Mouse (Mus musculus): ENCODE measurements around the gene Rnf216.
"Not testable (repeated sequence)": the region's sequence is repeated elsewhere in the genome, so short reads cannot be mapped to it uniquely, and the experiment has no call there.

Gene Rnf216

GRCm38 (mm10) chr5:143112281-143113246 is at the start of gene Rnf216:
Gene Rnf216, minus strand, starts transcription at chr5:143112994.
- DNase-seq, result peak; percentile 93

GRCm38 (mm10) chr5:143155534-143155933 is 42.7 kb upstream of the Rnf216 start:
- DNase-seq, result no peak

GRCm38 (mm10) chr5:143153756-143154155 is 41.0 kb upstream of the Rnf216 start:
- no peak for DNase-seq

GRCm38 (mm10) chr5:143150044-143150443 is 37.2 kb upstream of the Rnf216 start:
- no peak for DNase-seq

GRCm38 (mm10) chr5:143149536-143149935 is 36.7 kb upstream of the Rnf216 start:
- no peak for DNase-seq

- no peak for DNase-seq
Observed at GRCm38 (mm10) chr5:143148661-143149060, 35.9 kb upstream of the Rnf216 start.

- no peak for DNase-seq
Observed at GRCm38 (mm10) chr5:143147481-143147880, 34.7 kb upstream of the Rnf216 start, which contains the start of gene Olfr718-ps1. Gene Olfr718-ps1, minus strand, starts transcription at chr5:143147581.

- DNase-seq, result no peak
Observed at GRCm38 (mm10) chr5:143137580-143137979, 24.8 kb upstream of the Rnf216 start.

- no peak for DNase-seq
Observed at GRCm38 (mm10) chr5:143135042-143135441, 22.2 kb upstream of the Rnf216 start.

GRCm38 (mm10) chr5:143134216-143135010 is 21.6 kb upstream of the Rnf216 start:
- not testable (repeated sequence) for DNase-seq

GRCm38 (mm10) chr5:143132935-143133514 is 20.2 kb upstream of the Rnf216 start:
- no peak for DNase-seq

- no peak for DNase-seq
Observed at GRCm38 (mm10) chr5:143130342-143130741, 17.5 kb upstream of the Rnf216 start.

- no peak for DNase-seq
Observed at GRCm38 (mm10) chr5:143129101-143129500, 16.3 kb upstream of the Rnf216 start.

- peak; percentile 66 for DNase-seq
Observed at GRCm38 (mm10) chr5:143127837-143128236, 15.0 kb upstream of the Rnf216 start.

GRCm38 (mm10) chr5:143126908-143127307 is 14.1 kb upstream of the Rnf216 start:
- no peak for DNase-seq

GRCm38 (mm10) chr5:143126089-143126488 is 13.3 kb upstream of the Rnf216 start:
- no peak for DNase-seq

- no peak for DNase-seq
Observed at GRCm38 (mm10) chr5:143125601-143126000, 12.8 kb upstream of the Rnf216 start.

- no peak for DNase-seq
Observed at GRCm38 (mm10) chr5:143124805-143125378, 12.1 kb upstream of the Rnf216 start.

GRCm38 (mm10) chr5:143122673-143123072 is 9.9 kb upstream of the Rnf216 start:
- no peak for DNase-seq

GRCm38 (mm10) chr5:143122125-143122524 is 9.3 kb upstream of the Rnf216 start:
- no peak for DNase-seq

- DNase-seq, result no peak
Observed at GRCm38 (mm10) chr5:143106842-143107241, 6.0 kb downstream of the Rnf216 start.

GRCm38 (mm10) chr5:143103231-143103630 is 9.6 kb downstream of the Rnf216 start:
- no peak for DNase-seq

GRCm38 (mm10) chr5:143101626-143102025 is 11.2 kb downstream of the Rnf216 start:
- no peak for DNase-seq

Measured in cerebellum, adult 11 months (tissue).